Mouse (Mus musculus) cerebellum, adult 2 months (tissue): ENCODE measurements around the gene Ceacam19.

Experiments
- CTCF ChIP-seq: fragments of 200-500 bp; IDR thresholded peaks from 2 replicates; pipeline ENCODE4 v1.5.1; 2011; ENCODE audit warnings: low read depth, mild to moderate bottlenecking, control low read depth, low read length, moderate library complexity, borderline replicate concordance; ENCODE audit not compliant: insufficient read depth
- POLR2A ChIP-seq: fragments of 200-500 bp; IDR thresholded peaks from 2 replicates; pipeline ENCODE4 v1.6.1; 2011; ENCODE audit warnings: low read length, control low read depth, borderline replicate concordance; ENCODE audit not compliant: insufficient read depth

DNA sequence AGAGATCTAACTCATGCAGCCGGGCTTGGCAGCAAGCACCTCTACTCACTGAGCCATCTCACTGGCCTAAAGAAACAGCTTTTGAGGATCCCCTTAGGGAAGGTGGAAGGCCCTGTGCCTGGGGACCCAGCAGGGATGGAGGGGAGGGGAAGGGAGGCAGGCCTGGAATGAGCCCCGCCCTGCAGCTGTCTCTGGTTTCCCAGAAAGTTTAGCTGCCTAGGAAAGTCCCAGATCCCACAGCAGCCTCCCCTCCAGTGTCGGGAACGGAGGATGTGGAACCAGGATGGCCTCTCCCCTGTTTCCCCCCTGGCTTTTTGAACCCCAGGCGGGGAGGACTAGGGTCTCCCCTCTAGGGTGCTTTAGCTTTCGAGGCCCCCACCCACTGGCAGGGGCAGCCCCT is 61.0 kb downstream of the Ceacam19 start:
- TF ChIP-seq POLR2A (no peak), CTCF (no peak)
